Mouse (Mus musculus) erythroblast, embryonic 14.5 days (primary cell): Measurements from ENCODE around the gene Snrpf.

Experiments used
- GATA1 ChIP-seq: IDR thresholded peaks from 2 replicates; pipeline ENCODE4 v1.6.1; 2012; ENCODE audit warnings: low read length, inconsistent platforms, mixed read lengths
- TAL1 ChIP-seq: IDR thresholded peaks from 3 replicates; pipeline ENCODE4 v1.6.1; 2012; ENCODE audit warnings: low read length, inconsistent platforms, mixed read lengths

DNA sequence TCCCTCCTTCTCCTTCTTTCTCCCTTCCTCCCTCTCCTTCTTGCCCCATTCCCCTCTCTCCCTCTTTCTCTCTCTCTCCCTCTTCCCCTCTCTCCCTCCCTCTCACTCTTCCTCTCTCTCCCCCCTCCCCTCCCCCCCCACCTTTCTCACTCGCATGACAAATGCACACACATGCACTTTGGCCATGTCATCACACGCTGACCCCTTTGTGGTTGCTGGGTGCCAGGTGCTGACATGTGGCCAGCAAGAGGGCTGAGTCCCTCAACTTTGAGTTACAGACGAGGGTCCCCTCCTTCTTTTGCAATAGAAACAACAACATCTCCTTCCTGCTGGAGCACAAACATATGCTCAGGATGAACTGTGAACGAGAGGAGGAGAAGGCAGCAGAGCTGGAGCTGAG is 14.5 kb downstream of the Snrpf start:
- TF ChIP-seq GATA1 (no peak), TAL1 (no peak)
